Mouse (Mus musculus) lung, postnatal 0 days (tissue): ENCODE data around the gene Fam149a.

Experiments used
- CTCF ChIP-seq: IDR thresholded peaks from 2 replicates; pipeline ENCODE4 v1.5.1; 2016; ENCODE audit warnings: antibody characterized with exemption, mild to moderate bottlenecking
- EP300 ChIP-seq: IDR thresholded peaks from 2 replicates; pipeline ENCODE4 v1.6.1; 2016; ENCODE audit warnings: antibody characterized with exemption, mild to moderate bottlenecking, control low read depth

DNA sequence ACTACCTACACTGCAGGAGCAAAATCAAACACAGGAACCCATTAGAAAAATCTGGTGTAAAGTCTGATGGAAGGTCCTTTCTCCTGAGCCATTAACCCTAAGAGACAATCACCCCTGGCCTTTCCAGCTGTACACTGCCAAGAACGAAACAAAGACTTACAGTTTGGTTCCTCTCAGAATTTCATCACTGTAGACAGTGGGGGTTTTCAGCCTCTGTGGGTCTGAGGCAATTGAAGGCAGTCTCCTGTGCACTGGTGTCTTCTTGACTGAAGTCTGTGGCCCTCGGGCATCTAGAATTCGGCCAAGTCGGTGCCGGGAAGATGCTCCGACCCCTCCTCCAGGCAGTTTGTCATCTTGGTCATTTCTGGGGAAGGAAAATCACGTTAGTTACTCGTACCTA is 37.8 kb downstream of the Fam149a start:
- TF ChIP-seq EP300 (no peak), CTCF (no peak)
